Mouse (Mus musculus) midbrain, embryonic 14.5 days (tissue): ENCODE measurements around the gene Gm10401. TPM values are rescaled to one million over a fixed set of nuclear protein-coding genes. Genes with fewer than 3 reads are reported as not detected.
"Not testable (repeated sequence)": the region's sequence is repeated elsewhere in the genome, so short reads cannot be mapped to it uniquely, and the experiment has no call there.

ENCODE experiments used
- ATAC-seq: fragments of 200-750 bp; cut with Nextera tagmentation; 2 replicates; pipeline ENCODE4 v1.8.0; 2017; ENCODE audit warnings: moderate number of reproducible peaks, moderate library complexity; ENCODE audit not compliant: low FRiP score, low TSS enrichment
- DNase-seq: peaks from one replicate; pipeline ENCODE4 v3.0.0-alpha.2; 2015
- H3K27ac ChIP-seq: fragments of 300-500 bp; sonication (generic); replicated peaks from 2 replicates; pipeline ENCODE4 v1.5.1; 2014; ENCODE audit warnings: mild to moderate bottlenecking, low read depth, low read length, moderate library complexity
- H3K27me3 ChIP-seq: fragments of 300-500 bp; sonication (generic); 2 replicates; pipeline ENCODE4 v1.6.1; 2014; ENCODE audit warnings: low read length, control low read depth, mixed read lengths; ENCODE audit not compliant: control insufficient read depth, insufficient read depth
- H3K36me3 ChIP-seq: fragments of 300-500 bp; sonication (generic); 2 replicates; pipeline ENCODE4 v1.6.1; 2014; ENCODE audit warnings: low read length, control low read depth; ENCODE audit not compliant: control insufficient read depth, insufficient read depth
- H3K4me1 ChIP-seq: fragments of 300-500 bp; sonication (generic); 2 replicates; pipeline ENCODE4 v1.6.1; 2014; ENCODE audit warnings: mild to moderate bottlenecking, antibody characterized with exemption, low read length, control low read depth; ENCODE audit not compliant: control insufficient read depth, insufficient read depth
- H3K4me2 ChIP-seq: fragments of 300-500 bp; sonication (generic); 2 replicates; pipeline ENCODE4 v1.6.1; 2014; ENCODE audit warnings: mild to moderate bottlenecking, low read length, moderate library complexity
- H3K4me3 ChIP-seq: fragments of 300-500 bp; sonication (generic); replicated peaks from 2 replicates; pipeline ENCODE4 v1.5.1; 2014; ENCODE audit warnings: low read depth, low read length
- H3K9ac ChIP-seq: fragments of 300-500 bp; sonication (generic); replicated peaks from 2 replicates; pipeline ENCODE4 v1.6.1; 2014; ENCODE audit warnings: mild to moderate bottlenecking, low read length, moderate library complexity
- H3K9me3 ChIP-seq: fragments of 300-500 bp; sonication (generic); 2 replicates; pipeline ENCODE4 v1.6.1; 2016; ENCODE audit warnings: low read length, control low read depth, mixed read lengths; ENCODE audit not compliant: control insufficient read depth
- WGBS: fragments of 180-500 bp; shearing (Covaris S2); extraction: QIAGEN DNeasy Blood & Tissue Kit; methylation state at CpG from one replicate; pipeline ENCODE4 v1.1.7; 2014; 5-methylcytosine and 5-hydroxymethylcytosine counted together
- polyA plus RNA-seq: library from polyadenylated mRNA; unstranded; fragments of >200 nt; fragmentation: Nextera tagmentation; extraction: Ambion mirVana; gene quantifications from 2 replicates; pipeline ENCODE4 v1.2.1, GENCODE M21; 2014

Gm10401 gene
- polyA plus RNA-seq, 1 experiment from 2014 or later: 59.4 TPM

DNA sequence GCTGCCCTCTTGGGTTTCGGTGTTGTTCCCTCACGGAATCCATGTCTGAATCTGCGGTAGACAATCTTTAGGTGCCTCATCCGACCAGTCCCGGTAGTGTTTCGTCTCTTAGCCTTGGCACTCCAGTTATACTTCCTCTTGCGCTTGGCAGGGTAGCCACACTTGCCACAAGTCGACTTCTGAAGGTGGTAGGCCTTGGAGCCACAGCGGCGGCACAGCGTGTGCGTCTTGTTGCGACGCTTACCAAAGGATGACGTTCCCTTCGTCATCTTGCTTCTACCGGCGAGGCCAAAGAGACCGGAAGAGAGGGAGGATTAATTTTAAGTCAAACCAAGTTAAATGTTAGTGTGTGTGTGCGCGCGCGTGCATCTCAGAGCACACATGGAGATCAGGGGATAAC, 5.2 kb upstream of the Gm10401 start:
- DNase-seq, H3K9ac ChIP-seq, H3K4me2 ChIP-seq, H3K4me3 ChIP-seq, H3K27me3 ChIP-seq, H3K4me1 ChIP-seq, ATAC-seq, H3K27ac ChIP-seq, H3K9me3 ChIP-seq: not testable (repeated sequence)
- peaks cover 34% of the 10 kb centered on the region for H3K36me3 ChIP-seq
- WGBS: 97% methylated on average over 23 of the region's 23 CpGs

DNA sequence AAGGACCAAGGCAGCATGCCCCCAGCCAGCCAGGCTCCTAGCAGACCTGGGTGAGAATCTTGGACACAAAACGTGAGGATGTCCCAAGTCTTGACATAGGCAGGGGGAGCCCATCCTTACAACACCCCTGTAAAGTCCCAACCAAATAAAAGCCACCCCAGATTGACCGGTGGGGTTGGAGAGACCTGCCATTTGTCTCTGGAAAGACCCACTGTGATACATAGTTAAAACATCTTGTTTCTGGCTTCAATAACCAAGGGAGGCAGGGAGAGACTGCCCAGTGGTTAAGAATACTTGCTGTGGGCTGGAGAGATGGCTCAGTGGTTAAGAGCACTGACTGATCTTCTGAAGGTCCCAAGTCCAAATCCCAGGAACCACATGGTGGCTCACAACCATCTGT, 4.1 kb upstream of the Gm10401 start:
- Histone ChIP-seq H3K9me3 (no peaks in the 10 kb centered on the region), H3K27me3 (no peaks in the 10 kb centered on the region), H3K9ac (no peak overlapping the region), H3K4me2 (no peak overlapping the region), H3K27ac (no peak overlapping the region), H3K4me3 (no peak overlapping the region), H3K36me3 (peaks cover 44% of the 10 kb centered on the region), H3K4me1 (no peaks in the 10 kb centered on the region)
- DNase-seq: no peak
- no peak for ATAC-seq
- WGBS: 86% methylated on average over 2 of the region's 2 CpGs

DNA sequence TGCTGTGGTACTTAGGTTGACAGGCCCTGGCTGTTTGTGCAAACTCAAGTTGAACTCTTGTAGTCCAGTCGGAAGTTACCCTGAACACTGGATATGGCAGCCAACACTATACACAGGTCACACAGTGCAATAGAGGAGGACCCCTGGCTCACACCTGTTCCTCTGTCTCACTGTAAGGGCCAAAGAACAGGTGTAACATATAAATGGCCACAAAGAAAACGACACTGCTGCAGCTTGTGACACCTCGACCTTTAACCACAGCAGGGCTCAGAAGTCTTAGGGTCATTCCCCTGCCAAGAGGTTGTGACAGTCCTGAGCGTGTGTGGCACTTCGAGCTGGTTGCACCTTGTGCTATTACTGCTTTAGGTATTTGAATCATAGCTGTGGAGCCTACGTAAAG, 2.4 kb upstream of the Gm10401 start:
- Histone ChIP-seq H3K4me3 (no peak overlapping the region), H3K27me3 (no peaks in the 10 kb centered on the region), H3K4me1 (no peaks in the 10 kb centered on the region), H3K36me3 (peaks cover 62% of the 10 kb centered on the region), H3K9ac (no peak overlapping the region), H3K27ac (no peak overlapping the region), H3K4me2 (no peak overlapping the region), H3K9me3 (no peaks in the 10 kb centered on the region)
- 94% methylated on average over 6 of the region's 6 CpGs for WGBS
- DNase-seq (no peak), ATAC-seq (no peak)

DNA sequence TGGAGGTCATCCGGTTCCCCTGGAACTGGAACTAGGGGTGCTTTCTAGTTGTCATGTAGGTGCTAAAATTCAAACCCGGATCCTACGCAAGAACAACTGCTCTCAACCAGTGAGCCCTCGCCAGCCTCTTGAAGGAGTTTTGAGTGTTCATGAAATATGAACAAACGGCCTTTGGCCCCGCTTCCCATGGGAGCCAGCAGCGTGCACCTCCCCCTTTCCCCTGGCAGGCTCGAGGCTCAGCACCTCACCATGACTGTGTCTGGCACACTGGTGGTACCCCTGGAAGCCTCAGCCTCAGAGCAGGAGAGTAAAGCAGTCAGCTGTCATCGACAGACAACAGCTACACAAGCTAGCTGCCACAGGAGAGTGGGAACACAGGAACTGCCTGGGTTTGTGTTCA, 1.9 kb upstream of the Gm10401 start:
- no peaks in the 10 kb centered on the region for H3K27me3 ChIP-seq
- no peak overlapping the region for H3K27ac ChIP-seq
- no peak overlapping the region for H3K4me3 ChIP-seq
- ATAC-seq (no peak), DNase-seq (no peak)
- 90% methylated on average over 9 of the region's 9 CpGs for WGBS
- no peaks in the 10 kb centered on the region for H3K4me1 ChIP-seq
- H3K9ac ChIP-seq: no peak overlapping the region
- no peak overlapping the region for H3K4me2 ChIP-seq
- H3K9me3 ChIP-seq: no peaks in the 10 kb centered on the region
- H3K36me3 ChIP-seq: peaks cover 67% of the 10 kb centered on the region

DNA sequence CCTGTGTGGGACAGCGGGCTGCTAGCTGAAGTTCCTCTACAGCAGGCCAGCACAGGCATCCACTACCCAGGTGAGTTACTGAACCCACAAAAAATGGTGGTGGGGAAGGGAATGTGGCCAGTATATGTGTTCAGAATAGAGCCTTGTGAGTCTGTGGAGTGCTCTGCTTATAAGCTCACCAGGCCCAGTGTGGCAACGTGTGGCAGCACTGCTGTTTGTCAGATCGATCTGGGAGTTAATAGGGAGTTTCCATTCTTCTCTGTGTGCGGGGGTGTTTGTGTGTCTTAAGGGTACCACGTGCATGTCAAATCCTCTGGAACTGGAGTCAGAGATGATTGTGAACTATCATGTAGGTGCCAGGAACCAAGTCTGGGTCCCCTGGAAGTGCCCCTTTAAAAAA, 1.4 kb upstream of the Gm10401 start:
- H3K9ac ChIP-seq: no peak overlapping the region
- no peak overlapping the region for H3K4me3 ChIP-seq
- no peaks in the 10 kb centered on the region for H3K27me3 ChIP-seq
- H3K4me1 ChIP-seq: no peaks in the 10 kb centered on the region
- H3K27ac ChIP-seq: no peak overlapping the region
- H3K4me2 ChIP-seq: no peak overlapping the region
- H3K36me3 ChIP-seq: peaks cover 72% of the 10 kb centered on the region
- 83% methylated on average over 5 of the region's 5 CpGs for WGBS
- no peak for DNase-seq
- ATAC-seq: no peak
- no peaks in the 10 kb centered on the region for H3K9me3 ChIP-seq

DNA sequence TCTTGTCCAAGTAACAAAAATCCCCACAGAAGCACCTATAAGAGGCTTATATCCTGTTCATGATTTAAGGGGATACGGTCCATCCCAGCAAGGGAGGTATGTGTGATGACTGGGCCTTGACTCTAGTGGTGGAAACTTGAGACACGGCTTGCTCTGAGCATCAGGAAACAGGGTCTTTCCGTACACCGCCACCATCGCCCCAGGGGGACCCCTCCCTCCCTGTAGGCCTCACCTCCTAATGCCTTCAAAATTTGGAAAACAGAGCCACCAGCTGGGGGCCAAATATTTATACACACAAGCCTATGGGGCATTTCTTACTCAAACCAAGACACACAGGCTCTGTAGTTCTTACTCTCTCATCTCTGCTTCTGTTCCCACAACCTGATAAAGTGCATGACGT, 6.3 kb downstream of the Gm10401 start:
- Histone ChIP-seq H3K4me1 (no peaks in the 10 kb centered on the region), H3K9ac (no peak overlapping the region), H3K27me3 (no peaks in the 10 kb centered on the region), H3K36me3 (peaks cover 81% of the 10 kb centered on the region), H3K4me2 (no peak overlapping the region), H3K4me3 (no peak overlapping the region), H3K27ac (no peak overlapping the region), H3K9me3 (no peaks in the 10 kb centered on the region)
- 94% methylated on average over 6 of the region's 6 CpGs for WGBS
- ATAC-seq (no peak), DNase-seq (no peak)

DNA sequence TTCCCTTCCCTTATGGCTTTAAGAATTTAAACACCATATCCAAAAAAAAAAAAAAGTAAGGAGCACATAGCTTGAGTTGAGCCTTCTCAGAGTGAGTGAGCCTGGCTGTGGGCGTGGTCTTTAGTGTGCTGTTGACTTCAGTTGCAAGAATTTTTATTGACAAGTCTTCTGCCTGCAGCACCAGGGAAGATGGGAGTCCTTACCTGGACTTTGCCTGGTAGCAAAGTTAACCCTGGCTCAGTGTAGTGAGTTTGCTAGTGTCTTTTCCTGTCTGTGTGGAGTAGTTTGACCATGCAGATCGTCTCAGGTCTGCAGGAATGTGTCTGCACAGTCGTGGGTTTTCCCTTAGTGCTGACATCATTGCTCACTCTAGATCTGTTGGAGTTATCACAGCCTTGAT, 7.1 kb downstream of the Gm10401 start:
- H3K4me3 ChIP-seq: no peak overlapping the region
- H3K4me2 ChIP-seq: no peak overlapping the region
- peaks cover 81% of the 10 kb centered on the region for H3K36me3 ChIP-seq
- H3K27ac ChIP-seq: no peak overlapping the region
- ATAC-seq (no peak), DNase-seq (no peak)
- no peak overlapping the region for H3K9ac ChIP-seq
- WGBS: 87% methylated on average over 3 of the region's 3 CpGs
- no peaks in the 10 kb centered on the region for H3K4me1 ChIP-seq
- H3K27me3 ChIP-seq: no peaks in the 10 kb centered on the region
- H3K9me3 ChIP-seq: no peaks in the 10 kb centered on the region

DNA sequence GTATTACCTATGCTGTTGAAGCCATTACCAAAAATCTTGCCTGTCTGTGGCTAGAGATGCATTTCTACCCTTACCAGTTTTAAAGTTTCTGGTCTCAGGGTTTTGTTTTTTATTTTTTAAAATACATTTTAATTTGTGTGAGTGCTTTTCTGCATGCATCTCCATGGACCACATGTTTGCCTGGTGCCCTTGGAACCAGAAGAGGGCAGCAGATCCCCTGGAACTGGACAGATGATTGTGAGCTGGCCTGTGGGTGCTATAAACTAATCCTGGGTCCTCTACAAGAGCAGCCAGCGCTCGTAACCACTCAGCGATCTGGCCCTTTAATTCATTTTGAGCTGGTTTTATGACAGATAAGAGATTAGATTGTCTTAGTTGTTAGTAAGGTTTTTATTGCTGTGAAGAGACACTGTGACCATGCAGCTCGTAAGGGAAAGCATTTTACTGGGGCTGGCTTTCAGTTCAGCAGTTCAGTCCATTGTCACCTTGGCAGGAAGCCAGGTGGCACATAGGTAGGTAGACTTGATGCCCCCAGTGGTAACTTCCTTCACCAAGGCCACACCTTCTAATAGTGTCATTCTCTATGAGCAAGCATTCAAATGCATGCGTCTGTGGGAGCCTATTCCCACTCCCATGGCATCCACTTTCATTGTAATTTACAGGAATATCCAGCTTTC, 8.4 kb downstream of the Gm10401 start:
- H3K4me1 ChIP-seq: no peaks in the 10 kb centered on the region
- no peak overlapping the region for H3K4me2 ChIP-seq
- H3K27ac ChIP-seq: no peak overlapping the region
- no peaks in the 10 kb centered on the region for H3K27me3 ChIP-seq
- ATAC-seq (no peak), DNase-seq (no peak)
- 95% methylated on average over 5 of the region's 5 CpGs for WGBS
- H3K4me3 ChIP-seq: no peak overlapping the region
- H3K36me3 ChIP-seq: peaks cover 79% of the 10 kb centered on the region
- H3K9me3 ChIP-seq: no peaks in the 10 kb centered on the region
- no peak overlapping the region for H3K9ac ChIP-seq

DNA sequence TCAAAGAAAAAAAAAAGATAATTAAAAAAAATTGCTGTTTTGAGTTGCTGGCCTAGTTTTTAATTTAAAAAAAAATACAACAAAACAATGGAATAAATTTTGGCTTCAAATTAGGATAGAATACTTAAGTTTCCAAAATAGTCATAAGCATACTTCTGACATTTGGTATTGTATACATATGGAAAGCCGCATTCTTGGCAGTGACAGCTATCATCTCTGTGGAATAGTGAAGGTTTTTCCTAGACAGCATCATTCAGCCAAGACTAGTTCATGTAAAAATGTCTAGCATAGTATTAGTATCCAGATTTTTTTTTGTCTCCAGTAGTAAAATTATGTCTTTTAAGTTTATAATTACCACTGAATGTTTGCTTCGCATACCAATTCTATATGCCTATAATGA, 12.4 kb downstream of the Gm10401 start:
- no peak for ATAC-seq
- no peaks in the 10 kb centered on the region for H3K27me3 ChIP-seq
- no peak overlapping the region for H3K4me2 ChIP-seq
- H3K4me3 ChIP-seq: no peak overlapping the region
- DNase-seq: no peak
- no peaks in the 10 kb centered on the region for H3K4me1 ChIP-seq
- H3K9ac ChIP-seq: no peak overlapping the region
- no peak overlapping the region for H3K27ac ChIP-seq
- H3K36me3 ChIP-seq: peaks cover 75% of the 10 kb centered on the region
- no peaks in the 10 kb centered on the region for H3K9me3 ChIP-seq
- 96% methylated on average over 2 of the region's 2 CpGs for WGBS
